Mouse (Mus musculus) lung, adult 2 months (tissue): ENCODE results near the gene Adgrf1. TPM values are rescaled to one million over a fixed set of nuclear protein-coding genes. Genes with fewer than 3 reads are reported as not detected.
A peak's percentile ranks its signal among the peaks of the same experiment; 100 is the strongest.

Source experiments
- DNase-seq: peaks from one replicate; pipeline ENCODE4 v3.0.0; 2022
- H3K4me1 ChIP-seq: fragments of 200-500 bp; 2 replicates; pipeline ENCODE4 v1.6.1; 2011; ENCODE audit warnings: low read length; ENCODE audit not compliant: control insufficient read depth, insufficient read depth
- H3K4me3 ChIP-seq: fragments of 200-500 bp; replicated peaks from 2 replicates; pipeline ENCODE3; 2011; ENCODE audit warnings: low read depth, mild to moderate bottlenecking, control low read depth, low read length; ENCODE audit errors: extremely low read depth
- CTCF ChIP-seq: fragments of 200-500 bp; IDR thresholded peaks from 2 replicates; pipeline ENCODE4 v1.5.1; 2011; ENCODE audit warnings: mild to moderate bottlenecking, low read length, control low read depth; ENCODE audit not compliant: insufficient read depth
- POLR2A ChIP-seq: fragments of 200-500 bp; IDR thresholded peaks from 2 replicates; pipeline ENCODE4 v1.6.1; 2011; ENCODE audit warnings: low read depth, mild to moderate bottlenecking, control low read depth, low read length, borderline replicate concordance; ENCODE audit errors: extremely low read depth
- WGBS: fragments of 180-500 bp; shearing (Covaris S2); methylation state at CpG from one replicate; pipeline ENCODE4 v1.1.7; 2018; 5-methylcytosine and 5-hydroxymethylcytosine counted together
- polyA plus RNA-seq: library from polyadenylated mRNA; depleted of rRNA; stranded (reverse); fragments of >200 nt; gene quantifications from 2 replicates; pipeline ENCODE4 v1.2.3, GENCODE M21; 2012; rRNA removed

Gene Adgrf1
- polyA plus RNA-seq, 1 experiment: not detected

- DNase-seq: peak; percentile 58
- WGBS: 10% methylated on average over 16 of the region's 16 CpGs
- TF ChIP-seq CTCF (no peak), POLR2A (peak; percentile 74; the same call in 1 of the 2 replicates)
- Histone ChIP-seq H3K4me1 (peaks cover 5% of the 10 kb centered on the region), H3K4me3 (peak within 1 kb of the TSS; percentile 98)
Measured at GRCm38 (mm10) chr17:43359826-43360619, 89.9 kb downstream of the Adgrf1 start, which contains the start of gene Adgrf5. Gene Adgrf5, plus strand, starts transcription at chr17:43360451.

GRCm38 (mm10) chr17:43361021-43361420 is 90.9 kb downstream of the Adgrf1 start:
- WGBS: 30% methylated on average over 11 of the region's 11 CpGs
- peak overlapping the region; percentile 98 for H3K4me3 ChIP-seq
- TF ChIP-seq CTCF (no peak), POLR2A (no peak)
- H3K4me1 ChIP-seq: peaks cover 11% of the 10 kb centered on the region
- DNase-seq: no peak

GRCm38 (mm10) chr17:43362362-43362761 is 92.2 kb downstream of the Adgrf1 start:
- WGBS: 20% methylated on average over 11 of the region's 11 CpGs
- TF ChIP-seq CTCF (no peak), POLR2A (peak; percentile 57; the same call in 1 of the 2 replicates)
- H3K4me3 ChIP-seq: peak overlapping the region; percentile 16
- DNase-seq: no peak
- peaks cover 13% of the 10 kb centered on the region for H3K4me1 ChIP-seq

GRCm38 (mm10) chr17:43362881-43363280 is 92.8 kb downstream of the Adgrf1 start:
- 41% methylated on average over 6 of the region's 6 CpGs for WGBS

GRCm38 (mm10) chr17:43363921-43364320 is 93.8 kb downstream of the Adgrf1 start:
- peaks cover 20% of the 10 kb centered on the region for H3K4me1 ChIP-seq
- DNase-seq: no peak
- no peak overlapping the region for H3K4me3 ChIP-seq
- TF ChIP-seq POLR2A (no peak), CTCF (no peak)
- 45% methylated on average over 6 of the region's 6 CpGs for WGBS

More at GRCm38 (mm10) chr17:43362881-43363280, 92.8 kb downstream of the Adgrf1 start:
- TF ChIP-seq CTCF (no peak), POLR2A (no peak)
- DNase-seq: no peak
- Histone ChIP-seq H3K4me3 (peak overlapping the region; percentile 20), H3K4me1 (peaks cover 15% of the 10 kb centered on the region)

GRCm38 (mm10) chr17:43365297-43365696 is 95.2 kb downstream of the Adgrf1 start:
- TF ChIP-seq POLR2A (no peak), CTCF (no peak)
- H3K4me3 ChIP-seq: no peak overlapping the region
- WGBS: 40% methylated on average over 6 of the region's 6 CpGs
- peaks cover 21% of the 10 kb centered on the region for H3K4me1 ChIP-seq
- DNase-seq: no peak

GRCm38 (mm10) chr17:43366486-43366885 is 96.4 kb downstream of the Adgrf1 start:
- 46% methylated on average over 9 of the region's 9 CpGs for WGBS
- Histone ChIP-seq H3K4me1 (peaks cover 21% of the 10 kb centered on the region), H3K4me3 (no peak overlapping the region)
- no peak for TF ChIP-seq CTCF
- TF ChIP-seq POLR2A: no peak
- no peak for DNase-seq

- no peak for DNase-seq
- TF ChIP-seq POLR2A: no peak
- no peak for TF ChIP-seq CTCF
- WGBS: 50% methylated on average over 5 of the region's 5 CpGs
- Histone ChIP-seq H3K4me3 (no peak overlapping the region), H3K4me1 (peaks cover 26% of the 10 kb centered on the region)
Measured at GRCm38 (mm10) chr17:43368171-43368576, 98.0 kb downstream of the Adgrf1 start.

- no peak for DNase-seq
- Histone ChIP-seq H3K4me1 (peaks cover 40% of the 10 kb centered on the region), H3K4me3 (no peak overlapping the region)
- WGBS: 50% methylated on average over 4 of the region's 4 CpGs
- no peak for TF ChIP-seq POLR2A
- TF ChIP-seq CTCF: no peak
Measured at GRCm38 (mm10) chr17:43372604-43373003, 102.5 kb downstream of the Adgrf1 start.

- DNase-seq: no peak
Measured at GRCm38 (mm10) chr17:43374020-43374419, 103.9 kb downstream of the Adgrf1 start.

More at GRCm38 (mm10) chr17:43374020-43374419, 103.9 kb downstream of the Adgrf1 start:
- TF ChIP-seq POLR2A: no peak
- TF ChIP-seq CTCF: no peak
- WGBS: 18% methylated on average over 4 of the region's 4 CpGs
- H3K4me1 ChIP-seq: peaks cover 29% of the 10 kb centered on the region
- H3K4me3 ChIP-seq: no peak overlapping the region

Other genes starting within 250 kb of the Adgrf1 start
- 242 and 327 TPM in 2 replicates for gene Adgrf5, start 90.1 kb downstream of the Adgrf1 start, polyA plus RNA-seq
- gene Mep1a, start 232.5 kb downstream of the Adgrf1 start, polyA plus RNA-seq: 0.04 and 0.61 TPM in 2 replicates